Mouse (Mus musculus) common myeloid progenitor, adult 5-6 weeks (primary cell): Measurements from ENCODE around the gene Pik3ap1. TPM values are rescaled to one million over a fixed set of nuclear protein-coding genes. Genes with fewer than 3 reads are reported as not detected.
"Not testable (repeated sequence)": the region's sequence is repeated elsewhere in the genome, so short reads cannot be mapped to it uniquely, and the experiment has no call there.

ENCODE experiments used
- ATAC-seq: replicated peaks from 2 replicates; pipeline ENCODE4 v1.8.0; 2016; ENCODE audit warnings: low read depth, mild to moderate bottlenecking, moderate TSS enrichment, inconsistent platforms; ENCODE audit not compliant: poor library complexity, severe bottlenecking
- total RNA-seq: library from RNA; stranded (forward); fragments of 200-1000, 187-1606 nt; gene quantifications from 2 replicates; pipeline ENCODE4 v1.2.3, GENCODE M21; 2017

Pik3ap1 gene
- 10.0 and 10.2 TPM in 2 replicates for total RNA-seq

DNA sequence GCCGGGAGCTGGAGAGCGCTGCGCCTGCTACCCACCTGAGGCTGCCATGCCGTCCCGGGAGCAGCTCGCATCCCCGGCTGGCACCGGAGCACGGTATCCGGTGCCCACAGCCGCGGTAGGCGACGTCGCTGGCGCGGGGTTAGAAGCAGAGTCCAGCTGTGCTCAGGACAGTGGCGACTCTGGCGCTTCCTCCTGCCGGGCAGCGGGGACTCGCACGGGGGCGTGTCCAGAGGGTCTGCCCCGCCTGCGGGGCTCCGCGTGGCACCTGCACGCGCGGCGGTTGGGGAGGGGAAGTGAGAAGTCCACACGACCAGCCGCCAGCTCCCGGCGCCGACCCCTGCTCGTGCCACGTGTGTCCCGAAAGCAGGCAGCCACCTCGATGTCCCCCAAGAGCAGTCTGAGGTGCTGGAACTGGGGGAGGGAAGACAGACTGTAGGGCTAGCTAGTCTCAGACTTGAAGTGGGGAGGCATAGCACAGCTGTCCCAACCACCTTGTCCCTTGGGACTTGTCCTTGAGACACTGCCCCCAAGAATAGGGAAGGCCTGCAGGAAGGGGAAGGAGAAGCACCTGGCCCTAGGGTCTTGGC is at the start of gene Pik3ap1:
Gene Pik3ap1 (minus strand): TSS at position 181 of the 587 bp plus-strand sequence.
- ATAC-seq, result peak; percentile 74

DNA sequence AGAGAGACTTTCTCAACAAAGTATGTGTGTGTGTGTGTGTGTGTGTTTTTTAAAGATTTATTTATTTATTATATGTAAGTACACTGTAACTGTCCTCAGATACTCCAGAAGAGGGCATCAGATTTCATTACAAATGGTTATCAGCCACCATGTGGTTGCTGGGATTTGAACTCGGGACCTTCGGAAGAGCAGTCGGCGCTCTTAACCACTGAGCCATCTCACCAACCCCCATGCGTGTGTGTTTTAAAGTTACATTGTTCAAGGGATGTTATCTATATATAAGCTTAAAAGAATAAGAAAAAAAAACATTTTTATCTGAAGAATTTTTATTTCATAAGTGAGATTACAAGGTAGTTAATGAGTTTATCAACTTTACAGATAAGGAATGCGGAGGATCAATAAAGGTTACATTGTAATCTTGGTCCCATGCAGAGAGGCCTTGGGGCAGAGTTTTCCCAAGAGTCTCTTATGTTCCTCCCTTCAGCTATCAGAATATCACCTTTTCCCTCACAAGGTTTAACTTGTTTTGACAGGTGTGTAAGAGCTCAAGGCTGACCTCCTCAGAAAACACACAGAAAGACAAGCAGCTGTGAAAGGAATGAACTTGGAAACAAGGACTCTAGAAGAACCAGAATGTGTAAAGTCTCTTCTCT is 46.7 kb upstream of the Pik3ap1 start:
- ATAC-seq, result not testable (repeated sequence)

DNA sequence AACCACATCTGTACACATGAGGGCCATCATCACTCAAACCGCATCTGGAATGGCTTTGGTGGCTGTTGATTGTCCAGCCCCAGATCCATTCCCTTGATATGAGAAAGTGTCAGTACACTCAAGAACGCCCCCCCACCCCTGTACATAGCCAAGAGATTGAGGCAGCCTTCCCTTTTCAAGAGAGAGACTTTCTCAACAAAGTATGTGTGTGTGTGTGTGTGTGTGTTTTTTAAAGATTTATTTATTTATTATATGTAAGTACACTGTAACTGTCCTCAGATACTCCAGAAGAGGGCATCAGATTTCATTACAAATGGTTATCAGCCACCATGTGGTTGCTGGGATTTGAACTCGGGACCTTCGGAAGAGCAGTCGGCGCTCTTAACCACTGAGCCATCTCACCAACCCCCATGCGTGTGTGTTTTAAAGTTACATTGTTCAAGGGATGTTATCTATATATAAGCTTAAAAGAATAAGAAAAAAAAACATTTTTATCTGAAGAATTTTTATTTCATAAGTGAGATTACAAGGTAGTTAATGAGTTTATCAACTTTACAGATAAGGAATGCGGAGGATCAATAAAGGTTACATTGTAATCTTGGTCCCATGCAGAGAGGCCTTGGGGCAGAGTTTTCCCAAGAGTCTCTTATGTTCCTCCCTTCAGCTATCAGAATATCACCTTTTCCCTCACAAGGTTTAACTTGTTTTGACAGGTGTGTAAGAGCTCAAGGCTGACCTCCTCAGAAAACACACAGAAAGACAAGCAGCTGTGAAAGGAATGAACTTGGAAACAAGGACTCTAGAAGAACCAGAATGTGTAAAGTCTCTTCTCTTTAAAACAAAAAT is 41.2 kb upstream of the Pik3ap1 start:
- ATAC-seq, result not testable (repeated sequence)

DNA sequence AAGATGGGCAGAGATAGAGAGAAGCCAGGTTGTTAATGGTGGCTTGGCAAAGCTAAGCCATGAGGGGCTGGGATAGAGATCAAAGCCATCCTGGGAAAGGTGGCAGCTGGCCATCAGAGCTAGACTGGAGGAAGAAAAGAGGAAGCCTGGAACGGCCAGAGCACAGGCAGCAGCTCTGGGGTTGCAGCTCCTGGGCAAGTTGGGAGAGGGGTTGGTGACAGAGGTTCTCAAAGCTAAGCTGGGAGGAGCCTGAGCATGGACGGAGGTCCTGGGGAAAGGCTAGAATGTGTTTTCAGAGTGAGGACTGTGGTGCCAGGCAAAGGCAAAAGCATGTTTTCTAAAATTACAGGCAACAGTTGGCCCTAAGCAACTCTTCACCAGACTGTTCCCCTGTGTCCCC is 36.4 kb upstream of the Pik3ap1 start:
- ATAC-seq, result 0 out of 2 replicates have a peak, but pooled peaks have one; percentile 45

DNA sequence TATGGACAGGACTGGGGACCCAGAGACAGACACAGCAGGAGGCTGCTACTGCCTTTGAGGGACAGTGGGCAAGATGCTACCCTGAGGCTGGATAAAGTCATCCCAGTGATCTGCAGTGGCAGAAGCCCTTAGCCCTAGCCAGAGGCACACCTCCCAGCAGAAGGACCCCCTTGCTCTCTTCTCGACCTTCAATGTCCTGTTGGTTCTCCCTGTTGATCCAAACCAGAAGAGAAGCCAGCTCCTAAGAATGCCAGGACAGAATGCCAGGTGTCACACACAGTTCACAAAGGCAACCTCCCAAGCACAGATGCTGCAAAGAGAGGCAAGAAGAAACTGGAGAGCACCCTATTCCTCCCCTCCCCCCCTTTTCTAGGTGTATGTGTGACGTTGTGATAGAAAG is 33.9 kb upstream of the Pik3ap1 start:
- ATAC-seq, result no peak

DNA sequence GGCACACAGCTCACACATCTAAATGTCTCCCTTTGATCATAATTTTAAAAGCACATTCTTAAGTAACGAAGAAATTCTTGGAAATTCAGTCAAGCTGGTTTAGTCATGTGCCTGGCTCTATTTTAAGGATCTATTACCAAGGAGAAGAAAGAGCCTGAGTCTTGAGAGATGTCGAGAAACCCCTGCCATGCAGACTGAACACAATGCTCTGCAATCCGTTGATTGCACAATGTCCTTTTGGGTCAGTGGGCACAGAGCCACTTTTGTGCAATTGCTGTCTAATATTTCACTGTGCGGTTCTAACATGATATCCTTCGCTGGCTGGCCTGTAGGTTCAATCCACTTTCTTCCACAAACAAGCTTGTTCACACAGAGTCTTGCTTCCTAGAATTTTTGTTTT is 33.1 kb upstream of the Pik3ap1 start:
- no peak for ATAC-seq

DNA sequence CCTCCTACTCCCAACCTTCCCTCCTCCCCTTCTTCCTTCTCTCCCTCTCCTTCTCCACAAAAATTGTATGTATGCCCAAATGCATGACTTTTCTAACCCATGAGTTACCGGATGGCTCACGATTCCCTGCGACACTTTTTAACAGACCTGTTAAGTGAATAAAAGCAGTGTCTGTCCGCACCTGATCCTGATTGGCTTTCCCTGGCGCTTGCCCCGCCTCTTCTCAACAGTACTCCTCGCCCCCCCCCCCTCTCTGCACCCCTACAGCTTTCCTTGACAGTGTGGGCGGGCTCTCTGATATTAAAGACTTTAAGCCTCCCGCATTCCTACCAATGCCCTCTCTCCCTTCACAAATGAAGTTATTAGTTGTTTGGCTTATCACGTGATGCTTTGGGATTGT is 31.3 kb upstream of the Pik3ap1 start:
- no peak for ATAC-seq

DNA sequence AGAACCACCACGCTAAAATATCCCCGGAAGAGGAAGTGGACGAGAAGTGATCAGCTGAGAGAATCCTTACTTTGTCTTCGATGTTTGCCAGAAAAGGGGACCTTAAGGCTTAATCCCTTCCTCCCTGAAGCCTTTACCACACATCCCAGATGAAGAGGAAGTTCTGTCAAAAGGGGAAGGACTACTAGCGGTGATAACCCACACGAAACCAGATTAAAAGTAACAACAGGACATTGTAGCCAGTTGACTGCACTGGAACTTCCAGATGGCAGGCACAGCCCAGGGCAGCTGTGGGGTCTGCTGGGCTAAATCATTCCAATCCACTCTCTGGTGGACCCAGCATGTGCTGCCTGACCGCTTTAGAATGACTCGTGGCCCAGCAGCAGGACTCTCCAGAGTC is 17.7 kb upstream of the Pik3ap1 start:
- peak; percentile 98 for ATAC-seq

DNA sequence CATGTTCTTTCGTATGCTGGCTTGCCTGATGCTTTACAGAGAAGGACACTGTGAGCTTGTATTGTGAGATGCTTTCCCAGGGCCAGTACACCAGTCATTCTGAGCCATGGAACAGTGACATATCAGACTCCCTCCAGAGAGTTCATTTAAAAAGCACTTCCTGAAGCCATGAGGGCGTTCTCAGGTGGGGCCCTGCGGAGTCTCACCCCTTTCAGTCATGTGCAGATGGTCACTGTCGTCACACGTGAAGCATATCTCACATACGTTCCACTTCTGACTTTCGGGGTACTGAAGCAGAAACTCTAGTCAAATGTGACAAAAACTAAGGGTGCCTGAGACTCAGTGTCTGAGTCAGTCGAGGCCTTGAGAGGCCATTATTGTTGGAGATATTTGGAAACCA is 6.0 kb upstream of the Pik3ap1 start:
- ATAC-seq, result no peak

DNA sequence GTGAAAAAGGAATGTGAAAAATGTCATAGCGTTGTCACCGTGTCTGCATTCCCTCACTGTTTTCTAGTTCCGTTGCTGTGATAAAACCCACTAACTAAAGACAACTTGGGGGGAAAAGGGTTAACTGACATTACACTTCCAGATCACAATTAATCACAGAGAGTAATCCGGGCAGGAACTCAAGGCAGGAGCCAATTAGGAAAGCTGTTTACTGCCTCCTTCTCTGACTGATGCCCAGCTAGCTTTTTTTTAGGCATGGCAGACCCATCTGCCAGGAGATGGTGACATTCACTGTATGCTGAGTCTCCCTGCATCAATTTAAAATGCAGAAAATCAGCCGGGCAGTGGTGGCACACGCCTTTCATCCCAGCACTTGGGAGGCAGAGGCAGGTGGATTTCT is 4.4 kb upstream of the Pik3ap1 start:
- ATAC-seq, result no peak

DNA sequence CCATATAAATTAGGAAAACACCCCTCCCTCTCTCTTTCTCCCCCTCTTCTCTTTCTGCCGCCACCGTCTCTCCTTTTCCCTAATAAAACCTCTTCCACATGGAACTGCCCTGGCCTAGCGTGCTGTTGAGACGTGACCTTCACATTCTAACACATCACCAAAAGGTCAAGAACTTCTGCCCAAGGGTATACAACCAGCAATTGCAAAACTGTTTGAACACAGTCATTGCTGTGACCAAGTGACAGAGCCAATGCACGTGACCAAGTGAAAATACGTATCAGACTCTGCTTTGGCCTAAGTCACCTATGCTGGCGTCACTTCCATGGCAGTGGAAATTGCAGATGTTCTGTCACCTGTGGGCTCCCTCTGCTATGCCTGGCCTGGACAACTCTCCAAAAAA is 3.3 kb upstream of the Pik3ap1 start:
- ATAC-seq, result no peak

DNA sequence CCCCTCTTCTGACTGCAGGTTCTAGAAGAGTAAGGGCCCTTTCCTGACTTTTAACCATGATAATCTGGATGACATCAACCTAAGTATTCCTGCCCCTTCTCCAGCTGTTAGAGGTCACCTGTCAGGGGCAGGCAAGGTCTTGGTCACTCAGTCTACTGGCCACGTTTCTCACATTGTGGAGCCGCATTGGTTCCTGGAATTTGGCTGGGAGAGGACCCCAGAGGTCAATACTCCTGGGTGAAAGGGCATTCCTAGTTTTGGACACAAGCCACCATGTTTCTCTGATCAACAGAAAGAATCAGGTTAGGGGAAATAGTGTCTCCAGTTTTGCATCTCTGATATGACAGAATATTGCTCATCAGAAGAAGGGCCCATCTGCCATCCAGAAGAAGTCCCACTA is 2.4 kb upstream of the Pik3ap1 start:
- no peak for ATAC-seq

DNA sequence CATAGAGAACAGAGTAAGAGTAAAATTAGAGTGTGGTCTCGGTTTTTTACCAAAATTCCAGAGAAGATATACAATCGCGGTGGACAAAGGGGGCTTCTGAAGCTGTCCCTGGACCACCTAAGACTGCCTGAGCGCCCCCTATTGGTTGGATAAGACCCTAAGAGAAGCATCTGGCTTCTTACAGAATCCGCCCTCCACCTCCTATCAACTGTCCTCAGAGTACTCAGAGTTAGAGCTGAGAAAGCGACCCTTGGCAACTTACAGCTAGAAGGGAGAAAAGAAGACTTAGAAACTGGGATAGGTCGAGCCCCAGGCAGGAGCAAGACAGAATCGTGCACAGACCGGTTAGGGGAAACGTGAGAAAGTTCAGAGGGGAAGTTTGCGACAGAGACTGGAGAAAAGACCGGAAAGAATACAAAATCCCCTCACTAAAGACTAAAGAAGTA is 473 bp downstream of the Pik3ap1 start:
- ATAC-seq, result peak; percentile 36; the same call in 1 of the 2 replicates

DNA sequence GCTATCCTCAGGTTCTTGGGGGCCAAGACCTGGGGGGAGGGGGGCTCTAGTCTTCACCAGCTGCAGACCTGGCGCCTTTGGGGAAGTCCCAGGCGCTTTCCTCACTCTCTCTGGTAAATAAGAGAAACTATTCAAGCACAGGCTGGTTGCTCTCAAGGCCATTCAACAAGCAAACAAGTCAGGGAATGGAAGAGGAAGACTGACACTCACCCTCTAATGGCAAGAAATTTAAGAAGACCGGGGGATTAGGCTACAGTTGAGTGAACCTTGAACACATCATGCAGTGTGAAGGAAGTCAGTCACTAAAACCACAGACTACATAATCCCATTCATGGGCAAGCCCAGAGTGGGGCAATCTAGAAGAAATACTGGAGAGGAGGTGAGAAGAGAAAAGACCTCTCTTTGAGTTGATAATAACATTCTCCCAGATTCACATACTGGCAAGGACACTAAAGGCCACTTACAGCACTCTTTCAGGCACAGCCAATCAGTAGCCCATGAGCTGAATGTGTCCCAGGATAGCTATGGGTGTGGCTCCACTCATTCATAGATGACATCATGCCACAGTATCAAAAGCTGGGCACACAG is 2.4 kb downstream of the Pik3ap1 start:
- no peak; the same call in 1 of the 2 replicates for ATAC-seq

DNA sequence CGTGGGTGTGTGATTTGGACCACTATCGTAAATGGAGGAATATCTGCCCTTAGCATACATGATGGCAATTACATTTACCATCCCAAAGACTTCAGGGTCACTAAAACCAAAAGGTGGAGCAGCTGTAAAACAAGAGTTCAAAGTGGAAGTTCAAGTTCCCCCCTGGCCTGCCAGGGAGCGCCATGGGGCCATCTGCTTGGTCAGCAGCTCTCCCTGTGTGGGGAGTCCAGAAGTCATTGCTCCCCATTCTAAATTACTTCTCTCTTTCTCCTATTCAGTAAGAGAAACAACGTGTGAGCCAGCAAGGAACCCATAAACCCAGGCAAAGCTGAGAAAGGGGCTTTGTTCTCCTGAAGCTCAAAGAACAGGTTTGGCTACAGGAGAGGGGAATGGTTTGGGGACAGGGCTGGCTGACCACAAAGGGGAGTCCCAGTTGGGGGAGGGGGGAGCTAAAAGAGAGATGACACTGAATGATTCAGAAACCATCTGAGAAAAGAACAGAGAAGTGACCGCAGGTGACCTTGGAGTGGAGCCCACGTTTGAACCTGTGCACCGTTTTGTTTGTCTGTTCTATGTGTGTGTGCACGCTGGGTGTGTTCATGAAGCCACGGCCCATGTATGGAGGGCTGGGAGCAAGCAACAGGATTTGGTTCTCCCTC is 3.2 kb downstream of the Pik3ap1 start:
- ATAC-seq, result no peak

DNA sequence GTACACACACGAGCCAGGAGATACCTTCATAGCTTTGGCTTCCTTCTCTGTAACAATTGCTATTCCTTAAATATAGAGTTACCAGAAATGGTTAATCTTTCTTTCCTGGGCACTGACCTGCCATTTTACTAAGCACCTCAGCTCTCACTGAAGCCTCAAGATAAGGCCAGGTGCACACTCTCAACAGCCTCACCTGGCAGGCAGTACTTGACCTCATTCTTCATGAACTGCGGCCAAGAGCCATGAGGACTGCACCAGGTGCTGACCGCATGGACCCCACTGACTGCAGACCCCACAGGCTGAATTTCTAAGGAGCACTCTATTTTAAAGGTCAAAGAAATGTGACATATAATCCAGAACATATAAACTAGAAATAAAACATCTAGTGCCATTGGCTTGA is 5.7 kb downstream of the Pik3ap1 start:
- ATAC-seq, result no peak

DNA sequence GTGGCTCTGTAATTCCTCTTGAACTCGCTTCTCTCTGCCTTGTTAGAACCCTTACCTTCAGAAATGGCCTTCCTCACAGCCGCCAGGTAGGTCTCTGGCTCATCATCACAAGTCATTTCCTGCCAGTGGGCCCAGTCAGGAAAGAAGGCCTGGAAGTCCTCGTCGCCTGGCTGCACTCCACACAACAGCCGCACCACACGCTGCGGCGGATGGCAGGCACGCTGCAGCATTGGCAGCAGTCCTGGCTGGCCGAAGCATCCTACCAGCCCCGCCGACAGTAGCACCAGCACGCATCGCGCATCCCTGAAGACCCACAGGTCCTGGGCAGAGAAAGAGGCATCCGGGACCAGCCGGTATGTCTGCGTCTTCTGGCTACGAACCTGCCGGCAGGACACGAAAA is 9.1 kb downstream of the Pik3ap1 start:
- no peak for ATAC-seq

DNA sequence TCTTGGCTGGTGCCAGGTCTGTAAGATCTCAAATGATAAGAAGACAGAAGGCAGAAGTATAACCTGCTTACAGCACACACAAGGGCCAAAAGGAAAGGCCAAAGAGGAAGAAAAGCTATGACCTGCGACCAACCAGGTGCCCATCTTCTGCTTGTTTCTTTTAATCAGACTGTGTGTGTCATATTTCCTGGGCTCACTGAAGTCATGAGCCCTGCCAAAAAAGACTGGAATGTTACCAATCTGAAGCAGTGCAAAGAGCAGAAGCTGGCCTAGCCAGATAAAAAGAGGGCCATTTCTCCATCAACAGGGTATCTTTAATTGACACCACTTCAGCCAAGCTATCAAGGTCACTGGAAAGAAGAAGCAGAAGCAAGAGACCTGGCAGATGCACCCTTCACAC is 9.8 kb downstream of the Pik3ap1 start:
- no peak for ATAC-seq

DNA sequence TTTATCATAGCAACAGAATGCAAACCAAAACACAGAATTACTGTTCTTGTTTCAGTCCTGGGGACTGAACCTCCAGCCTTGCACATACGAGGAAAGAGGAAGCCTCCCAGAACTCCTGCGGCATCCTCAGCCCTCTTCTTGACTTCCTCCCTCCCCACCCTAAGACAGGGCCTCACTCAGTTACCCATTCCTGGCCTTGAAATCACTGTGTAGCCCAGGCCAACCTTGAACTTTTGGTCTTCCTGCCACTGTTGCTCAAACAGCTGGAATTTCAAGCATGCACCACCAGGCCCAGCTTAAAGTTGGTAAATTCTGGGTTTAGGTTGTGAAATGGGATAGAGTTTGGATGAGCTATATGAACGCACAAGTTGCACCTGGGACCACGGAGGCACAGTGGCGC is 10.2 kb downstream of the Pik3ap1 start:
- ATAC-seq, result no peak

DNA sequence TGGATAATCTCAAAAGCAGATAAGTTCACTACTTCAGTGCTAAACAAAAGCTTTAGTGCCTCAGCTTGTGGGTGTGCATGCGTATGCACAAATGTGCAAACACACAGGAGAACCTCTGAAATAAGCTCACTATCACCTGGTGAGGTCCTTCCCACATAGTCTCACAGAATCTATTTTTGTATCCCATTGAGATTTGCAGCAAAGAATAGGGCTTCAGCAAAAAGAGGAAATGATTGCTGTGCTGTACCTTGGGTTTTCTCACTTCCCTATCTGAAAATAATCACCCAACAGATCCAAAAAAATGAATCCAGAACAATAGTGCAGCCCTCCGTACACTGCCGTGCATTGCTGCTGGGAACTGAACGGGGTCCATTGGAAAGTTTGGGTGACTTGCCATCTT is 12.6 kb downstream of the Pik3ap1 start:
- peak; percentile 70 for ATAC-seq
